Mouse (Mus musculus): ENCODE measurements around the gene BC048562. TPM values are rescaled to one million over a fixed set of nuclear protein-coding genes. Genes with fewer than 3 reads are reported as not detected.

BC048562 gene
- polyA plus RNA-seq (2015; fragmentation: Nextera tagmentation; extraction: Ambion mirVana) = not detected in 2 replicates

DNA sequence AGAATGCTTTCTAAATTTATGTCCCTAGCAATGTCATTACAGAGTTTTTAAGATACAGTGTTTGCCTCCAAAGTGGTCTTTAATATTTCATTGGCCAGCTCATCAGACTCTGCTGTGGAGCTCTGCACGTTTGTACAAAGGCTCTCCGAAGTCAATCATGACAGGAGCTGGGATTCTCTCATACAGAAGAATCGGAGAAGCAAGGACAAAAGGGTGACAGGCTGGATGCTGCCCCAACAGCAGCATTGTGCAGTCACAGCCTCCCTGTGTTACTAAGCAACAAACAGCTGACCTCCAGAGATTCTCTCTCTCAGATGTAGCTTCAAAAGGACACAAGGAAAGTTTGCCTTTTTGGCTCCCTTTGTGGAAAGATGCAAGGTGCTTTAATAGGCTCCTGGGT lies at the start of gene BC048562:
Gene BC048562, plus strand, starts transcription at position 301 of the 400 bp plus-strand sequence.
- H3K27ac ChIP-seq (replicated peaks) = no peak within 1 kb of the TSS
- no peak within 1 kb of the TSS for H3K9ac ChIP-seq
- peaks cover 7% of the 10 kb centered on the region; the same call in 1 of the 2 replicates for H3K27me3 ChIP-seq
- H3K4me1 ChIP-seq (replicated peaks) = peaks cover 6% of the 10 kb centered on the region
- no peak within 1 kb of the TSS for H3K4me2 ChIP-seq
- no peak within 1 kb of the TSS for H3K4me3 ChIP-seq (replicated peaks)
- ATAC-seq (ENCODE audit: insufficient read depth) = no peak
- no peaks in the 10 kb centered on the region for H3K9me3 ChIP-seq (replicated peaks)
- H3K36me3 ChIP-seq (replicated peaks) = no peaks in the 10 kb centered on the region
- 64% methylated on average over 3 of the region's 3 CpGs for WGBS (ENCODE audit: insufficient replicate concordance)

DNA sequence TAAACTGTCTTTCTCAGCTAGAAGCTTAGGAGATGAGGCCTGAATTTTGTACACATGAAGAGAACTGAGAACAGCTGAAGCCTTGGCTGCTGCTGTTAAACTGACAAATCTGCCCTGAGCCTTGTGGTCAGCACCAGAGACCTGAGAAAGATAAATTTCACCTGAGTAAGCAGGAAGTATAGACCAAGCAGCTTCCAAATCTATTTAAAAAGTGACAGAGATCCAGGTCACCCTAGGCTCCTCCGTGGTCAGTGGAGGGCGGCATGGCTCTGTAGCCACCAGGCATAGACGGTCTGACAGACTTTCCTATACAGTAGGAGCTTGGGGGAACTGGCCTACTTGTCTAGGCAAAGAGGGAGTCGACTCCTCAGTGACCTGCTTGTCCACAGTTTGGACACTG lies 49.5 kb upstream of the BC048562 start:
- Histone ChIP-seq H3K9ac (no peak overlapping the region), H3K27me3 (no peaks in the 10 kb centered on the region), H3K36me3 (replicated peaks) (peaks cover 97% of the 10 kb centered on the region), H3K4me1 (replicated peaks) (no peaks in the 10 kb centered on the region), H3K27ac (replicated peaks) (no peak overlapping the region), H3K9me3 (replicated peaks) (no peaks in the 10 kb centered on the region), H3K4me3 (replicated peaks) (no peak overlapping the region), H3K4me2 (no peak overlapping the region)
- WGBS (ENCODE audit: insufficient replicate concordance) = 89% methylated on average over 4 of the region's 4 CpGs
- no peak for ATAC-seq (ENCODE audit: insufficient read depth)

- H3K36me3 ChIP-seq (replicated peaks) = peaks cover 97% of the 10 kb centered on the region
- no peak overlapping the region for H3K9ac ChIP-seq
- no peaks in the 10 kb centered on the region for H3K4me1 ChIP-seq (replicated peaks)
- ATAC-seq (ENCODE audit: insufficient read depth) = no peak
- no peak overlapping the region for H3K27ac ChIP-seq (replicated peaks)
- no peaks in the 10 kb centered on the region for H3K9me3 ChIP-seq (replicated peaks)
- 88% methylated on average over 10 of the region's 10 CpGs for WGBS (ENCODE audit: insufficient replicate concordance)
- no peak overlapping the region for H3K4me2 ChIP-seq
- no peaks in the 10 kb centered on the region for H3K27me3 ChIP-seq
- H3K4me3 ChIP-seq (replicated peaks) = no peak overlapping the region
Observed at GRCm38 (mm10) chr9:108388601-108389000, 47.7 kb upstream of the BC048562 start.

DNA sequence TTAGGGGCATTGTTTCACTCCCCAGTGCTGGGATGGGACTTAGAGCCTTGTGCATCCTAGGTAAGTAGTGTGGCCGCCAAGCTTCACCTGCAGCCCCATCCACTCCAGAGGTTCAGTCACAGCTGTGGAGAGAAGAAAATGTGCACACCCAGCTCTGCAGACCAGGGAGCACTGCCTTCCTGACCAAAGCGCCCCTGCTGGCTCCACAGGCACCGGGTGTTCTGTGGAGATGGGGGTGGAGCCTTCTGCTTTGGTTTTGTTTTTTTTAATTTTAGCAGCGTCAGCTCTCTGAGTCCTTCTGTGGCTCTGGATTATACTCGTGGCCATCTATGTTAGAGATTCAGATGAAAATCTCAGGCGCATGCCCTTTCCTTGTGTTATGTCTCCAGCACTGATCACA lies 47.1 kb upstream of the BC048562 start:
- no peaks in the 10 kb centered on the region for H3K4me1 ChIP-seq (replicated peaks)
- no peak overlapping the region for H3K4me3 ChIP-seq (replicated peaks)
- no peak for ATAC-seq (ENCODE audit: insufficient read depth)
- no peaks in the 10 kb centered on the region for H3K9me3 ChIP-seq (replicated peaks)
- H3K36me3 ChIP-seq (replicated peaks) = peaks cover 90% of the 10 kb centered on the region
- 74% methylated on average over 6 of the region's 6 CpGs for whole genome bisulfite sequencing (ENCODE audit: insufficient replicate concordance)
- H3K4me2 ChIP-seq = no peak overlapping the region
- no peaks in the 10 kb centered on the region for H3K27me3 ChIP-seq
- no peak overlapping the region for H3K27ac ChIP-seq (replicated peaks)
- H3K9ac ChIP-seq = no peak overlapping the region

GRCm38 (mm10) chr9:108392676-108393075 lies 43.6 kb upstream of the BC048562 start, which contains the start of gene 1700102P08Rik:
TSS of gene 1700102P08Rik (plus strand) at chr9:108392805.
- H3K4me3 ChIP-seq (replicated peaks) = no peak within 1 kb of the TSS
- H3K27ac ChIP-seq (replicated peaks) = no peak within 1 kb of the TSS
- H3K4me2 ChIP-seq = no peak within 1 kb of the TSS
- 0 out of 2 replicates have a peak, but pooled peaks cover 2% of the 10 kb centered on the region for H3K4me1 ChIP-seq (replicated peaks)
- H3K9me3 ChIP-seq (replicated peaks) = no peaks in the 10 kb centered on the region
- H3K9ac ChIP-seq = no peak within 1 kb of the TSS
- ATAC-seq (ENCODE audit: insufficient read depth) = no peak
- WGBS (ENCODE audit: insufficient replicate concordance) = 83% methylated on average over 18 of the region's 18 CpGs
- peaks cover 58% of the 10 kb centered on the region for H3K36me3 ChIP-seq (replicated peaks)
- no peaks in the 10 kb centered on the region for H3K27me3 ChIP-seq

DNA sequence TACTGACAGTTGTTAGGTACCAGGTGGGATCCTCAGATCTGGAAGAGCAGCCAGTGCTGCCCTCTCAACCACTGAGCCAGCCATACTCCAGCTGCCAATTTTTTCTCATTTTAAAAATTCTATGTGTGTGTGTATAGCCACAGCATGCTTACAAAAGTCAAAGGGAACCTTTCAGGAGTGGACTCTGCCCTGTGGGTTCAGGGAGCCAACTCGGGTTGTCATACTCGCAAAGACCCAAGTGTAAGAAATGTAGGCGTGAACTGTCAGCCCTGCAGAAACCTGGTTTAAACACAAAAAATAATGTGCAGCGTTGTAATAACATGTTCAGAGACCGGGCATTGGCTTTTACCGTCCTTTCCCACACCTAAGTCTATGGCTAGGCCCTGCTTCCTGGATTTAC lies 42.1 kb upstream of the BC048562 start:
- 0 out of 2 replicates have a peak, but pooled peaks cover 2% of the 10 kb centered on the region for H3K4me1 ChIP-seq (replicated peaks)
- H3K9me3 ChIP-seq (replicated peaks) = no peaks in the 10 kb centered on the region
- no peak overlapping the region for H3K27ac ChIP-seq (replicated peaks)
- no peak for ATAC-seq (ENCODE audit: insufficient read depth)
- WGBS (ENCODE audit: insufficient replicate concordance) = 87% methylated on average over 6 of the region's 6 CpGs
- H3K36me3 ChIP-seq (replicated peaks) = peaks cover 42% of the 10 kb centered on the region
- H3K9ac ChIP-seq = no peak overlapping the region
- H3K4me2 ChIP-seq = no peak overlapping the region
- no peaks in the 10 kb centered on the region for H3K27me3 ChIP-seq
- no peak overlapping the region for H3K4me3 ChIP-seq (replicated peaks)

DNA sequence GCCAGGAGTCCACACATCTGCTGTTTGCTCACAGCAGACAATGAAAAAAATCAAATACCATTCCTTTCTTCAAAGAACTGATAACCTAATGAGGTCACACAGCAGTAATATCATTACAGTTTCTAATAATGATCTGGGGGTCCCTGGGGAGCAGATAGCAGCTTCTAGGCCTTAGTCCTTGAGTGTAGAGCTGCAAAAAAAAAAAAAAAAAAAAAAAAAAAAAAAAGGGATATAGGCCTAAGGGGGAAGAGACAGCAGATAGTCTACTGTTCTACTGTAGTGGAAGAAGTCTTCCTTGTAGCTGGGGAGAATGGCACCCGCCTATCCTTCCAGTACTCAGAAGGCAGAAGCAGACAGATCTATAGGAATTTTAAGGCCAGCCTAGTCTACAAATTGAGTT lies 40.9 kb upstream of the BC048562 start:
- Histone ChIP-seq H3K9ac (no peak overlapping the region), H3K9me3 (replicated peaks) (no peaks in the 10 kb centered on the region), H3K27me3 (no peaks in the 10 kb centered on the region), H3K4me3 (replicated peaks) (no peak overlapping the region), H3K27ac (replicated peaks) (no peak overlapping the region), H3K4me2 (no peak overlapping the region), H3K36me3 (replicated peaks) (peaks cover 31% of the 10 kb centered on the region), H3K4me1 (replicated peaks) (0 out of 2 replicates have a peak, but pooled peaks cover 2% of the 10 kb centered on the region)
- ATAC-seq (ENCODE audit: insufficient read depth) = no peak
- 78% methylated on average over 1 of the region's 1 CpGs for WGBS (ENCODE audit: insufficient replicate concordance)

DNA sequence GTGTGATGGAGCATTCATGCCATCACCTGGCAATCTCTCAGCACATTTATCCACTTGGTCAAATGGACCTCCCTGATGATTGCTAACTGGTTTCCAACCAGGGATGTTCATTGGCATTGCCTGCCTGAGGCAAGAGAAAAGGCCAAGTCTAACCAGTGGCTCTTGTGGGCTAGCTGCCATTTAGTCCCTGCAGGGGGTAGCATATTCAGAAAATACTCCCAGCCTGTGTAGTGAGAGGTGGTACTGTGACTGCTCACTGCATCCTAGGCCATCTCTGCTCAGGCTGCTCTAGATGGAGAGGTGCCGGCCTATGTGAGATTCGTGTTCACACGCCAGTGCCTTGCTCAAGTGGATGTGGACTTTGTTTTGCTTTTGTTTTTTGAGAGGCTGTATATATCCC lies 38.0 kb upstream of the BC048562 start:
- H3K27ac ChIP-seq (replicated peaks) = no peak overlapping the region
- no peak overlapping the region for H3K4me2 ChIP-seq
- ATAC-seq (ENCODE audit: insufficient read depth) = no peak
- H3K4me3 ChIP-seq (replicated peaks) = no peak overlapping the region
- 0 out of 2 replicates have a peak, but pooled peaks cover 2% of the 10 kb centered on the region for H3K4me1 ChIP-seq (replicated peaks)
- H3K9me3 ChIP-seq (replicated peaks) = no peaks in the 10 kb centered on the region
- H3K9ac ChIP-seq = no peak overlapping the region
- H3K36me3 ChIP-seq (replicated peaks) = peaks cover 2% of the 10 kb centered on the region
- no peaks in the 10 kb centered on the region for H3K27me3 ChIP-seq
- 82% methylated on average over 3 of the region's 3 CpGs for WGBS (ENCODE audit: insufficient replicate concordance)

DNA sequence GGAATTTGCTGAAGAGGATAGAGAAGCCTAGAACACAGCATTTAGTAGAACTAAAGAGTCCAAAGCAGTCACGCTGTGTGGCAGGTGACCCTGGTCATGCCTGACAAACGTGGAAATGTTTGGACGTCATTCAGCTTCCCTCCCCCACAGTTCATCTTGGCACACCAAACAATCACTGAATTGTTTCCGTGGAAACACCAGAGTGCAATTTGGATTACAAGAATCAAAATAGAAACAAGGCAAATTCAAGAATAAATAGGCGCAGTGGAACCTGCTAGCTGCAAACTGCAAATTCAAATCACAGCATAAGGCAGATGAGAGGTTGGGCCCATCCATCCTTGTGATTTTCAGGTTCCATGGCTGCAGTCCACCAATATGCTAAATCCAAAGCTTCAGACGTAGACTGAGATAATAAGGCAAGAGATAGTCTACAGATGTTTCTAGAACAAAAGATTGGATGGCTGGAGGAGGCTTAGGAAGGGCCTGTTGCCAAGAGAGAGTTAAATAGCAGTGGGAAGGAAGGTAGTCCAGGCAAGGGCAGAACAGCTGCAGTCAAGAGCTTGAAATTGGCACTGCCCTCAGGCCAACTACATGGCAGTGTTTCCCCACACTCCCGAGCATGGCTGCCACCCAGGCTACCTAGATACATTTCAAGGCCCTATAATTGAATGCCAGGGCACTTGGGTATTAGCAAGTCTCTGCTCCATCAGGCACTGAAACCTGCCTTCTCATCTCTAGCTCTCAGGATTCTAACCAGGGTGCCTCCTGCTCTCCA lies 34.9 kb upstream of the BC048562 start:
- no peak for ATAC-seq (ENCODE audit: insufficient read depth)
- Histone ChIP-seq H3K4me2 (no peak overlapping the region), H3K36me3 (replicated peaks) (no peaks in the 10 kb centered on the region), H3K4me3 (replicated peaks) (no peak overlapping the region), H3K9ac (no peak overlapping the region), H3K4me1 (replicated peaks) (peaks cover 7% of the 10 kb centered on the region; the same call in 1 of the 2 replicates), H3K27me3 (no peaks in the 10 kb centered on the region), H3K9me3 (replicated peaks) (no peaks in the 10 kb centered on the region), H3K27ac (replicated peaks) (no peak overlapping the region)
- WGBS (ENCODE audit: insufficient replicate concordance) = 65% methylated on average over 7 of the region's 7 CpGs

- no peaks in the 10 kb centered on the region for H3K36me3 ChIP-seq (replicated peaks)
- no peak overlapping the region for H3K9ac ChIP-seq
- no peak overlapping the region for H3K4me3 ChIP-seq (replicated peaks)
- peaks cover 7% of the 10 kb centered on the region; the same call in 1 of the 2 replicates for H3K4me1 ChIP-seq (replicated peaks)
- 76% methylated on average over 4 of the region's 4 CpGs for WGBS (ENCODE audit: insufficient replicate concordance)
- no peak for ATAC-seq (ENCODE audit: insufficient read depth)
- H3K27me3 ChIP-seq = no peaks in the 10 kb centered on the region
- H3K27ac ChIP-seq (replicated peaks) = no peak overlapping the region
- H3K9me3 ChIP-seq (replicated peaks) = no peaks in the 10 kb centered on the region
- H3K4me2 ChIP-seq = no peak overlapping the region
Observed at GRCm38 (mm10) chr9:108403081-108403480, 33.2 kb upstream of the BC048562 start.

DNA sequence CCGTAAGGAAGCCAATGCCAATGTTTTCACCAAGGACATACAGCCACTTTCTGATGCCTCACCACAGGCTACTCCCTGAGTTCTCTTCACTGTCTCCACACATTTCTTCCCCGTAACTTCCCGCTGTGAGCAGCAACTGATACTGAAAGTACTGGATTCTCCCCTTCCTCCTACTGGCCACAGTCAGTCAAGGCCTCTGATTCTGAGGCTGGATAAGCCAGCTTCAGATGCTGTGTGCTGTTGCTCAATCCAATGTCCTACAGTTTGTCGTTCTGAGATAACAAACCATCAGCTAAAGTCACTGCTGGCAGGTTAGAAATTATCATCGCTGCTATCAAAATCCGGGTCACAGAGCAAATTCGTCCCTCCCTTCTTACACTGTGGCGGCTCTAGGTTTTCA lies 31.8 kb upstream of the BC048562 start:
- no peak overlapping the region for H3K4me2 ChIP-seq
- H3K9me3 ChIP-seq (replicated peaks) = no peaks in the 10 kb centered on the region
- no peaks in the 10 kb centered on the region for H3K36me3 ChIP-seq (replicated peaks)
- no peaks in the 10 kb centered on the region for H3K27me3 ChIP-seq
- H3K9ac ChIP-seq = no peak overlapping the region
- no peak overlapping the region for H3K4me3 ChIP-seq (replicated peaks)
- WGBS (ENCODE audit: insufficient replicate concordance) = 32% methylated on average over 8 of the region's 8 CpGs
- H3K27ac ChIP-seq (replicated peaks) = no peak overlapping the region
- H3K4me1 ChIP-seq (replicated peaks) = peaks cover 7% of the 10 kb centered on the region; the same call in 1 of the 2 replicates
- ATAC-seq (ENCODE audit: insufficient read depth) = no peak
